10 mouse cellular contexts compared by ENCODE assay signal in genomic region chr10:81600096-81600495, GRCm38 (mm10). TPM values are rescaled to one million over a fixed set of nuclear protein-coding genes. Genes with fewer than 3 reads are reported as not detected.
DNase-seq lines count a peak whose midpoint lies in the region; ATAC-seq and TF ChIP-seq lines count a peak whose summit lies in the region.
"Had no signal": no experiment of that assay in that cellular context is flagged by ENCODE, and none has a peak within 500 bp of the region (broad histone marks: within the 10 kb centered on the region; RNA-seq: fewer than 3 reads in every experiment).

No protein-coding gene starts in this region.

- no peaks in the 10 kb centered on the region for H3K9me3 ChIP-seq in heart, embryonic 14.5 days (ENCODE audit: control insufficient read depth, low read length)
- H3K9me3 ChIP-seq in stomach, embryonic 16.5 days (replicated peaks; ENCODE audit: control insufficient read depth, low read length), result no peaks in the 10 kb centered on the region
- H3K9me3 ChIP-seq: hindbrain, embryonic 10.5 days; midbrain, embryonic 13.5 days had no signal

- intact Hi-C loops in left cerebral cortex, postnatal 25 days (cut with DNase I), result loop anchor here (5.0 to 10.0 kb wide), 2 partner anchors 38 to 575 kb away; no protein-coding TSS in a partner anchor

- H3K36me3 ChIP-seq in heart, embryonic 14.5 days (ENCODE audit: control insufficient read depth, insufficient read depth, low read length), result no peaks in the 10 kb centered on the region
- H3K36me3 ChIP-seq in thymus, adult 2 months (ENCODE audit: control insufficient read depth, insufficient read depth, low read length), result no peaks in the 10 kb centered on the region
- no peaks in the 10 kb centered on the region for H3K36me3 ChIP-seq in stomach, embryonic 16.5 days (ENCODE audit: control insufficient read depth, insufficient read depth, low read length)
- H3K36me3 ChIP-seq: hindbrain, embryonic 10.5 days; midbrain, embryonic 13.5 days had no signal

- H3K4me3 ChIP-seq in heart, embryonic 14.5 days (ENCODE audit: control insufficient read depth in 1 of 2, insufficient read depth in 1 of 2, low read depth in 1 of 2, low read length in 2 of 2), result no peak overlapping the region
- H3K4me3 ChIP-seq in thymus, adult 2 months (ENCODE audit: control insufficient read depth, insufficient read depth, low read length), result no peak overlapping the region
- no peak overlapping the region for H3K4me3 ChIP-seq in stomach, embryonic 16.5 days (replicated peaks; ENCODE audit: low read length)

- peak overlapping the region; percentile 67 to 79; a peak in 2 of 4 replicates for H3K27ac ChIP-seq in heart, embryonic 14.5 days (replicated peaks in 1 of 2; ENCODE audit: control insufficient read depth in 1 of 2, insufficient read depth in 1 of 2, low read depth in 2 of 2, low read length in 2 of 2)
- H3K27ac ChIP-seq in thymus, adult 2 months (ENCODE audit: control insufficient read depth, insufficient read depth, low read length), result peak overlapping the region; percentile 18; the same call in 1 of the 2 replicates
- 0 out of 2 replicates have a peak overlapping the region, but pooled peaks have one; percentile 16 for H3K27ac ChIP-seq in stomach, embryonic 16.5 days (ENCODE audit: low read length)
- H3K27ac ChIP-seq: midbrain, embryonic 13.5 days had no signal

- TF ChIP-seq POLR2A in thymus, adult 2 months (IDR thresholded peaks at IDR 0.05; ENCODE audit: control insufficient read depth, extremely low read depth, insufficient read depth, low read length, poor library complexity), result no peak

- TF ChIP-seq CTCF in thymus, adult 2 months (IDR thresholded peaks at IDR 0.05; ENCODE audit: borderline replicate concordance, control insufficient read depth, extremely low read depth, insufficient read depth, low read length, poor library complexity), result no peak

- H3K27me3 ChIP-seq in heart, embryonic 14.5 days (ENCODE audit: control insufficient read depth, insufficient read depth, low read length), result 0 out of 2 replicates have a peak, but pooled peaks cover under 1% of the 10 kb centered on the region
- H3K27me3 ChIP-seq in thymus, adult 2 months (ENCODE audit: control insufficient read depth, insufficient read depth, low read length), result no peaks in the 10 kb centered on the region
- no peaks in the 10 kb centered on the region for H3K27me3 ChIP-seq in stomach, embryonic 16.5 days (ENCODE audit: control insufficient read depth, insufficient read depth, low read length)

- 35% methylated on average over 10 of the region's 10 CpGs for WGBS in heart, embryonic 14.5 days
- WGBS in thymus, adult 2 months, result 53% methylated on average over 10 of the region's 10 CpGs
- 51% methylated on average over 10 of the region's 10 CpGs for WGBS in stomach, embryonic 16.5 days

- peak overlapping the region; percentile 68 for H3K4me2 ChIP-seq in heart, embryonic 14.5 days (ENCODE audit: low read length)
- H3K4me2 ChIP-seq in stomach, embryonic 16.5 days (ENCODE audit: low read depth, low read length), result no peak overlapping the region

- no peak for ATAC-seq in heart, embryonic 14.5 days (ENCODE audit: insufficient number of reproducible peaks, insufficient read depth, low FRiP score, low read depth)
- ATAC-seq in stomach, embryonic 16.5 days (ENCODE audit: insufficient read depth, low FRiP score), result no peak

- peak; percentile 62 for DNase-seq in cerebellum, adult 11-12 months
- no peak for DNase-seq in cerebellum, adult 9-10 months
- DNase-seq in heart, postnatal 4 days, result no peak
- DNase-seq in thymus, adult 2 months, result no peak
- no peak for DNase-seq in thymus, postnatal 36 days
- DNase-seq in left cerebral cortex, postnatal 25 days (ENCODE audit: low spot score in 2 of 2), result no peak

- H3K9ac ChIP-seq in heart, embryonic 14.5 days (ENCODE audit: low read length), result no peak overlapping the region
- no peak overlapping the region for H3K9ac ChIP-seq in stomach, embryonic 16.5 days (ENCODE audit: low read length)
- H3K9ac ChIP-seq: midbrain, embryonic 13.5 days had no signal

- peaks cover 42 to 54% of the 10 kb centered on the region in 2 experiments for H3K4me1 ChIP-seq in heart, embryonic 14.5 days (ENCODE audit: control insufficient read depth in 2 of 2, insufficient read depth in 2 of 2, low read length in 2 of 2)
- peaks cover 77% of the 10 kb centered on the region for H3K4me1 ChIP-seq in thymus, adult 2 months (replicated peaks; ENCODE audit: control insufficient read depth, insufficient read depth, low read length)
- H3K4me1 ChIP-seq in stomach, embryonic 16.5 days (ENCODE audit: control insufficient read depth, insufficient read depth, low read length), result peaks cover 47% of the 10 kb centered on the region

RNA-seq across cellular contexts. Expression of gene Tle6, which starts 0.8 kb away (rescaled TPM):
- polyA plus RNA-seq in heart, embryonic 14.5 days (2014; fragmentation: Nextera tagmentation; extraction: Ambion mirVana), result 30.7 and 35.3 TPM in 2 replicates
- 10 to 100 TPM in 1 of 2 experiments, 1 to 10 TPM in 1; 7.2 to 10.6 TPM for total RNA-seq in heart, postnatal 4 days (2021)
- polyA plus RNA-seq in thymus, adult 2 months (2012; rRNA removed), result 22.5 and 28.8 TPM in 2 replicates
- polyA plus RNA-seq in stomach, embryonic 16.5 days (2015; fragmentation: Nextera tagmentation; extraction: Ambion mirVana), result 26.0 and 31.2 TPM in 2 replicates
- 1 to 10 TPM; 4.2 to 5.8 TPM for total RNA-seq in left cerebral cortex, postnatal 25 days (2021)

RNA-seq across cellular contexts. Expression of gene BC025920, which starts 6.0 kb away (rescaled TPM):
- polyA plus RNA-seq in heart, embryonic 14.5 days (2014; fragmentation: Nextera tagmentation; extraction: Ambion mirVana), result 0.35 and 0.84 TPM in 2 replicates
- total RNA-seq in heart, postnatal 4 days (2021), result 1 to 10 TPM; 1.2 to 1.3 TPM
- polyA plus RNA-seq in thymus, adult 2 months (2012; rRNA removed), result 2.8 and 3.3 TPM in 2 replicates
- 0.46 and 0.61 TPM in 2 replicates for polyA plus RNA-seq in stomach, embryonic 16.5 days (2015; fragmentation: Nextera tagmentation; extraction: Ambion mirVana)
- total RNA-seq in left cerebral cortex, postnatal 25 days (2021), result 1 to 10 TPM; 3.1 to 3.8 TPM

RNA-seq across cellular contexts. Expression of gene Tle2, which starts 25.7 kb away (rescaled TPM):
- 21.6 and 21.8 TPM in 2 replicates for polyA plus RNA-seq in heart, embryonic 14.5 days (2014; fragmentation: Nextera tagmentation; extraction: Ambion mirVana)
- 10 to 100 TPM; 15.3 to 17.1 TPM for total RNA-seq in heart, postnatal 4 days (2021)
- 100 and 115 TPM in 2 replicates for polyA plus RNA-seq in thymus, adult 2 months (2012; rRNA removed)
- polyA plus RNA-seq in stomach, embryonic 16.5 days (2015; fragmentation: Nextera tagmentation; extraction: Ambion mirVana), result 20.6 and 23.6 TPM in 2 replicates
- total RNA-seq in left cerebral cortex, postnatal 25 days (2021), result 10 to 100 TPM; 28.8 to 30.3 TPM

RNA-seq across cellular contexts. Expression of gene Sirt6, which starts 27.5 kb away (rescaled TPM):
- 22.5 and 23.9 TPM in 2 replicates for polyA plus RNA-seq in heart, embryonic 14.5 days (2014; fragmentation: Nextera tagmentation; extraction: Ambion mirVana)
- total RNA-seq in heart, postnatal 4 days (2021), result 10 to 100 TPM; 16.8 to 17.0 TPM
- polyA plus RNA-seq in thymus, adult 2 months (2012; rRNA removed), result 81.9 and 84.7 TPM in 2 replicates
- 28.6 and 33.6 TPM in 2 replicates for polyA plus RNA-seq in stomach, embryonic 16.5 days (2015; fragmentation: Nextera tagmentation; extraction: Ambion mirVana)
- total RNA-seq in left cerebral cortex, postnatal 25 days (2021), result 10 to 100 TPM; 22.1 to 25.3 TPM

RNA-seq across cellular contexts. Expression of gene Ankrd24, which starts 28.2 kb away (rescaled TPM):
- 8.1 and 9.0 TPM in 2 replicates for polyA plus RNA-seq in heart, embryonic 14.5 days (2014; fragmentation: Nextera tagmentation; extraction: Ambion mirVana)
- 10 to 100 TPM; 14.5 to 16.0 TPM for total RNA-seq in heart, postnatal 4 days (2021)
- polyA plus RNA-seq in thymus, adult 2 months (2012; rRNA removed), result 16.3 and 19.1 TPM in 2 replicates
- polyA plus RNA-seq in stomach, embryonic 16.5 days (2015; fragmentation: Nextera tagmentation; extraction: Ambion mirVana), result 9.9 and 11.1 TPM in 2 replicates
- total RNA-seq in left cerebral cortex, postnatal 25 days (2021), result 10 to 100 TPM; 35.9 to 36.7 TPM

Comparison
In these comparisons a context has a peak if more than half of its experiments do, and no peak if none do; other contexts are left out.
1. H3K27ac ChIP-seq: peak in every context shown above with its lines; median percentile 73 in heart, embryonic 14.5 days; 18 in thymus, adult 2 months; 16 in stomach, embryonic 16.5 days.